Mouse (Mus musculus): ENCODE results near the gene Ikzf5. TPM values are rescaled to one million over a fixed set of nuclear protein-coding genes. Genes with fewer than 3 reads are reported as not detected.

Ikzf5 gene
- total and polyA plus RNA-seq, 3 experiments = 10.1 to 59.1 (median 24.1) TPM

- peak; percentile 45; the same call in 1 of the 2 replicates for ATAC-seq (ENCODE audit: extremely low read depth, insufficient number of reproducible peaks, low FRiP score, poor library complexity, severe bottlenecking)
- TF ChIP-seq POLR2AphosphoS5 (IDR thresholded peaks at IDR 0.05; ENCODE audit: insufficient replicate concordance, low read depth, low read length) (no peak), GATA1 (IDR thresholded peaks at IDR 0.05; ENCODE audit: borderline replicate concordance, low read length) (no peak), TAL1 (conservative IDR thresholded peaks at IDR 0.05; ENCODE audit: low read depth, low read length) (no peak), CTCF (IDR thresholded peaks at IDR 0.05; ENCODE audit: low read depth, low read length) (no peak), GATA2 (IDR thresholded peaks at IDR 0.05; ENCODE audit: borderline replicate concordance, low read depth, low read length) (no peak)
- H3K4me1 ChIP-seq (ENCODE audit: insufficient read depth, low read depth, low read length) = peaks cover 23% of the 10 kb centered on the region
- H3K36me3 ChIP-seq (replicated peaks) = peaks cover 20% of the 10 kb centered on the region
- H3K9me3 ChIP-seq (replicated peaks) = no peaks in the 10 kb centered on the region
- peak overlapping the region; percentile 91 for H3K4me3 ChIP-seq (ENCODE audit: low read depth, low read length)
- DNase-seq (ENCODE audit: low spot score) = peak; percentile 29
- peaks cover 13% of the 10 kb centered on the region; the same call in 1 of the 2 replicates for H3K27me3 ChIP-seq (ENCODE audit: insufficient read depth, low read length)
Measured at GRCm38 (mm10) chr7:131371880-131372651, 38.3 kb downstream of the Ikzf5 start.

GRCm38 (mm10) chr7:131371470-131371860, 38.9 kb downstream of the Ikzf5 start:
- H3K4me1 ChIP-seq (ENCODE audit: insufficient read depth, low read depth, low read length) = peaks cover 23% of the 10 kb centered on the region
- H3K36me3 ChIP-seq (replicated peaks) = peaks cover 20% of the 10 kb centered on the region
- peaks cover 15% of the 10 kb centered on the region; the same call in 1 of the 2 replicates for H3K27me3 ChIP-seq (ENCODE audit: insufficient read depth, low read length)
- H3K9me3 ChIP-seq (replicated peaks) = no peaks in the 10 kb centered on the region
- DNase-seq (ENCODE audit: low spot score) (no peak), ATAC-seq (ENCODE audit: extremely low read depth, insufficient number of reproducible peaks, low FRiP score, poor library complexity, severe bottlenecking) (peak; percentile 16; the same call in 1 of the 2 replicates)
- no peak for TF ChIP-seq GATA1 (IDR thresholded peaks at IDR 0.05; ENCODE audit: borderline replicate concordance, low read length)
- no peak for TF ChIP-seq POLR2AphosphoS5 (IDR thresholded peaks at IDR 0.05; ENCODE audit: insufficient replicate concordance, low read depth, low read length)
- no peak for TF ChIP-seq CTCF (IDR thresholded peaks at IDR 0.05; ENCODE audit: low read depth, low read length)
- TF ChIP-seq GATA2 (IDR thresholded peaks at IDR 0.05; ENCODE audit: borderline replicate concordance, low read depth, low read length) = no peak
- no peak for TF ChIP-seq TAL1 (conservative IDR thresholded peaks at IDR 0.05; ENCODE audit: low read depth, low read length)
- peak overlapping the region; percentile 91 for H3K4me3 ChIP-seq (ENCODE audit: low read depth, low read length)

- ATAC-seq (ENCODE audit: extremely low read depth, insufficient number of reproducible peaks, low FRiP score, poor library complexity, severe bottlenecking) (peak; percentile 80), DNase-seq (ENCODE audit: low spot score) (peak; percentile 82)
- Histone ChIP-seq H3K4me1 (ENCODE audit: insufficient read depth, low read depth, low read length) (peaks cover 23% of the 10 kb centered on the region), H3K36me3 (replicated peaks) (peaks cover 20% of the 10 kb centered on the region), H3K9me3 (replicated peaks) (no peaks in the 10 kb centered on the region), H3K27me3 (ENCODE audit: insufficient read depth, low read length) (peaks cover 15% of the 10 kb centered on the region; the same call in 1 of the 2 replicates), H3K4me3 (ENCODE audit: low read depth, low read length) (peak within 1 kb of the TSS; percentile 91)
- TF ChIP-seq GATA1 (IDR thresholded peaks at IDR 0.05; ENCODE audit: borderline replicate concordance, low read length) = no peak
- peak; percentile 69 for TF ChIP-seq CTCF (IDR thresholded peaks at IDR 0.05; ENCODE audit: low read depth, low read length)
- TF ChIP-seq POLR2AphosphoS5 (IDR thresholded peaks at IDR 0.05; ENCODE audit: insufficient replicate concordance, low read depth, low read length) = no peak
Measured at GRCm38 (mm10) chr7:131370648-131371469, 39.5 kb downstream of the Ikzf5 start, which contains the start of gene Pstk. Pstk (plus strand) TSS chr7:131371141.

GRCm38 (mm10) chr7:131364131-131364530, 46.2 kb downstream of the Ikzf5 start:
- TF ChIP-seq GATA1 (IDR thresholded peaks at IDR 0.05; ENCODE audit: borderline replicate concordance, low read length) (no peak), TAL1 (conservative IDR thresholded peaks at IDR 0.05; ENCODE audit: low read depth, low read length) (no peak)

GRCm38 (mm10) chr7:131362615-131363300, 47.6 kb downstream of the Ikzf5 start, which contains the start of gene 2310057M21Rik:
2310057M21Rik (minus strand) TSS chr7:131362759.
- H3K4me1 ChIP-seq (ENCODE audit: insufficient read depth, low read depth, low read length) = peaks cover 15% of the 10 kb centered on the region
- DNase-seq (ENCODE audit: low spot score) (peak; percentile 88), ATAC-seq (ENCODE audit: extremely low read depth, insufficient number of reproducible peaks, low FRiP score, poor library complexity, severe bottlenecking) (peak; percentile 95)
- peaks cover 23% of the 10 kb centered on the region for H3K36me3 ChIP-seq (replicated peaks)
- TF ChIP-seq CTCF (IDR thresholded peaks at IDR 0.05; ENCODE audit: low read depth, low read length) (no peak), POLR2AphosphoS5 (IDR thresholded peaks at IDR 0.05; ENCODE audit: insufficient replicate concordance, low read depth, low read length) (no peak), TAL1 (conservative IDR thresholded peaks at IDR 0.05; ENCODE audit: low read depth, low read length) (no peak), GATA1 (IDR thresholded peaks at IDR 0.05; ENCODE audit: borderline replicate concordance, low read length) (no peak), GATA2 (IDR thresholded peaks at IDR 0.05; ENCODE audit: borderline replicate concordance, low read depth, low read length) (no peak)
- H3K9me3 ChIP-seq (replicated peaks) = no peaks in the 10 kb centered on the region
- peaks cover 8% of the 10 kb centered on the region; the same call in 1 of the 2 replicates for H3K27me3 ChIP-seq (ENCODE audit: insufficient read depth, low read length)
- peak within 1 kb of the TSS; percentile 97 for H3K4me3 ChIP-seq (ENCODE audit: low read depth, low read length)

More at GRCm38 (mm10) chr7:131364131-131364530, 46.2 kb downstream of the Ikzf5 start:
- ATAC-seq (ENCODE audit: extremely low read depth, insufficient number of reproducible peaks, low FRiP score, poor library complexity, severe bottlenecking) (no peak), DNase-seq (ENCODE audit: low spot score) (no peak)
- Histone ChIP-seq H3K4me1 (ENCODE audit: insufficient read depth, low read depth, low read length) (peaks cover 15% of the 10 kb centered on the region), H3K27me3 (ENCODE audit: insufficient read depth, low read length) (peaks cover 12% of the 10 kb centered on the region; the same call in 1 of the 2 replicates), H3K4me3 (ENCODE audit: low read depth, low read length) (no peak overlapping the region), H3K9me3 (replicated peaks) (no peaks in the 10 kb centered on the region), H3K36me3 (replicated peaks) (peaks cover 10% of the 10 kb centered on the region)
